Mouse (Mus musculus) spleen, adult 2 months (tissue): ENCODE results near the gene Ehbp1. TPM values are rescaled to one million over a fixed set of nuclear protein-coding genes. Genes with fewer than 3 reads are reported as not detected.

Experiments used
- DNase-seq, 2 experiments: peaks; one replicate each; pipeline versions ENCODE4 v3.0.0 to v3.0.0-alpha.2; 2012 to 2021; ENCODE audit warnings: low spot score in 2 of 2, low read depth in 1 of 2
- H3K27ac ChIP-seq: fragments of 200-500 bp; 2 replicates; pipeline ENCODE4 v1.5.1; 2012; ENCODE audit warnings: low read length, inconsistent platforms; ENCODE audit not compliant: insufficient read depth
- H3K27me3 ChIP-seq: fragments of 200-500 bp; 2 replicates; pipeline ENCODE4 v1.6.1; 2012; ENCODE audit warnings: mild to moderate bottlenecking, moderate library complexity, low read length, inconsistent platforms; ENCODE audit not compliant: control insufficient read depth, insufficient read depth
- H3K36me3 ChIP-seq: fragments of 200-500 bp; 2 replicates; pipeline ENCODE4 v1.6.1; 2012; ENCODE audit warnings: mild to moderate bottlenecking, low read length, inconsistent platforms; ENCODE audit not compliant: control insufficient read depth, insufficient read depth
- H3K4me1 ChIP-seq: fragments of 200-500 bp; 2 replicates; pipeline ENCODE4 v1.6.1; 2011; ENCODE audit warnings: inconsistent platforms; ENCODE audit not compliant: control insufficient read depth, insufficient read depth, insufficient read length
- H3K4me3 ChIP-seq: fragments of 200-500 bp; 2 replicates; pipeline ENCODE4 v1.5.1; 2011; ENCODE audit warnings: mild to moderate bottlenecking, inconsistent platforms; ENCODE audit not compliant: insufficient read depth, insufficient read length; ENCODE audit errors: extremely low read depth
- CTCF ChIP-seq: fragments of 200-500 bp; IDR thresholded peaks from 2 replicates; pipeline ENCODE4 v1.5.1; 2011; ENCODE audit warnings: mild to moderate bottlenecking, inconsistent platforms; ENCODE audit not compliant: insufficient read depth, insufficient read length, insufficient replicate concordance; ENCODE audit errors: extremely low read depth
- POLR2A ChIP-seq: fragments of 200-500 bp; IDR thresholded peaks from 2 replicates; pipeline ENCODE4 v1.6.1; 2011; ENCODE audit warnings: low read depth, low read length, inconsistent platforms
- WGBS: fragments of 180-500 bp; shearing (Covaris S2); methylation state at CpG from one replicate; pipeline ENCODE4 v1.1.7; 2018; 5-methylcytosine and 5-hydroxymethylcytosine counted together
- polyA plus RNA-seq: library from polyadenylated mRNA; depleted of rRNA; stranded (reverse); fragments of >200 nt; gene quantifications from 2 replicates; pipeline ENCODE4 v1.2.3, GENCODE M21; 2012

Ehbp1 gene
- polyA plus RNA-seq, 1 experiment, result 0.36 TPM

- 93% methylated on average over 8 of the region's 8 CpGs for WGBS
- TF ChIP-seq POLR2A, result no peak
- TF ChIP-seq CTCF, result no peak
- no peaks in the 10 kb centered on the region for H3K27me3 ChIP-seq
Measured at GRCm38 (mm10) chr11:22201125-22201524, 141.0 kb downstream of the Ehbp1 start.

GRCm38 (mm10) chr11:22199881-22200280, 142.2 kb downstream of the Ehbp1 start:
- Histone ChIP-seq H3K4me1 (no peaks in the 10 kb centered on the region), H3K4me3 (no peak overlapping the region), H3K27me3 (no peaks in the 10 kb centered on the region), H3K36me3 (no peaks in the 10 kb centered on the region), H3K27ac (no peak overlapping the region)
- WGBS, result 84% methylated on average over 3 of the region's 3 CpGs
- TF ChIP-seq POLR2A, result no peak
- DNase-seq, result no peak

More at GRCm38 (mm10) chr11:22201125-22201524, 141.0 kb downstream of the Ehbp1 start:
- no peak overlapping the region for H3K4me3 ChIP-seq
- H3K36me3 ChIP-seq, result no peaks in the 10 kb centered on the region
- no peak overlapping the region for H3K27ac ChIP-seq
- DNase-seq, result no peak
- H3K4me1 ChIP-seq, result no peaks in the 10 kb centered on the region

- Histone ChIP-seq H3K36me3 (no peaks in the 10 kb centered on the region), H3K27me3 (no peaks in the 10 kb centered on the region), H3K4me3 (no peak overlapping the region), H3K4me1 (no peaks in the 10 kb centered on the region), H3K27ac (no peak overlapping the region)
- 88% methylated on average over 6 of the region's 6 CpGs for WGBS
- DNase-seq, result no peak
- TF ChIP-seq CTCF, result no peak
- no peak for TF ChIP-seq POLR2A
Measured at GRCm38 (mm10) chr11:22198406-22198805, 143.7 kb downstream of the Ehbp1 start.

GRCm38 (mm10) chr11:22197935-22198334, 144.2 kb downstream of the Ehbp1 start:
- TF ChIP-seq CTCF, result no peak
- no peak for TF ChIP-seq POLR2A
- Histone ChIP-seq H3K27ac (no peak overlapping the region), H3K36me3 (no peaks in the 10 kb centered on the region), H3K4me1 (no peaks in the 10 kb centered on the region), H3K27me3 (no peaks in the 10 kb centered on the region), H3K4me3 (no peak overlapping the region)
- no peak for DNase-seq
- WGBS, result 86% methylated on average over 6 of the region's 6 CpGs

- Histone ChIP-seq H3K4me3 (no peak overlapping the region), H3K36me3 (no peaks in the 10 kb centered on the region), H3K27ac (no peak overlapping the region), H3K4me1 (no peaks in the 10 kb centered on the region), H3K27me3 (no peaks in the 10 kb centered on the region)
- DNase-seq, result no peak
- 80% methylated on average over 4 of the region's 4 CpGs for whole genome bisulfite sequencing
- TF ChIP-seq CTCF, result no peak
- no peak for TF ChIP-seq POLR2A
Measured at GRCm38 (mm10) chr11:22196776-22197175, 145.3 kb downstream of the Ehbp1 start.

GRCm38 (mm10) chr11:22194607-22195006, 147.5 kb downstream of the Ehbp1 start:
- H3K4me1 ChIP-seq, result no peaks in the 10 kb centered on the region
- no peak overlapping the region for H3K4me3 ChIP-seq
- no peaks in the 10 kb centered on the region for H3K27me3 ChIP-seq
- no peak for DNase-seq
- H3K27ac ChIP-seq, result no peak overlapping the region
- 80% methylated on average over 3 of the region's 3 CpGs for WGBS
- no peaks in the 10 kb centered on the region for H3K36me3 ChIP-seq
- TF ChIP-seq CTCF, result no peak
- no peak for TF ChIP-seq POLR2A

- Histone ChIP-seq H3K36me3 (no peaks in the 10 kb centered on the region), H3K27ac (no peak overlapping the region), H3K27me3 (no peaks in the 10 kb centered on the region), H3K4me1 (no peaks in the 10 kb centered on the region), H3K4me3 (no peak overlapping the region)
- 53% methylated on average over 3 of the region's 3 CpGs for WGBS
- no peak for DNase-seq
- TF ChIP-seq POLR2A (no peak), CTCF (no peak)
Measured at GRCm38 (mm10) chr11:22190576-22190975, 151.5 kb downstream of the Ehbp1 start.
